Mouse (Mus musculus) cortical plate, adult 2 months (tissue): Measurements from ENCODE around the gene Taf15.

Experiments used
- CTCF ChIP-seq: fragments of 200-500 bp; IDR thresholded peaks from 2 replicates; pipeline ENCODE4 v1.5.1; 2011; ENCODE audit warnings: mild to moderate bottlenecking, control low read depth, low read length; ENCODE audit not compliant: insufficient read depth; ENCODE audit errors: extremely low read depth
- POLR2A ChIP-seq: fragments of 200-500 bp; IDR thresholded peaks from 2 replicates; pipeline ENCODE4 v1.6.1; 2011; ENCODE audit warnings: mild to moderate bottlenecking, low read length, control low read depth; ENCODE audit not compliant: insufficient read depth; ENCODE audit errors: extremely low read depth

- TF ChIP-seq CTCF (no peak), POLR2A (no peak)
Observed at GRCm38 (mm10) chr11:83457912-83458601, 14.8 kb upstream of the Taf15 start.
